Mouse (Mus musculus) mesoderm, embryonic 11.5 days (tissue): ENCODE measurements around the gene Smc6.

Experiments used
- DNase-seq: peaks from one replicate; pipeline ENCODE4 v3.0.0-alpha.2; 2012; ENCODE audit warnings: low read depth, low spot score

Gene Smc6

GRCm38 (mm10) chr12:11265382-11266281 lies at the start of gene Smc6, which contains the start of gene Gen1:
Smc6 (plus strand) TSS chr12:11265886.
Gen1 (minus strand) TSS chr12:11265801.
- peak; percentile 99 for DNase-seq

DNA sequence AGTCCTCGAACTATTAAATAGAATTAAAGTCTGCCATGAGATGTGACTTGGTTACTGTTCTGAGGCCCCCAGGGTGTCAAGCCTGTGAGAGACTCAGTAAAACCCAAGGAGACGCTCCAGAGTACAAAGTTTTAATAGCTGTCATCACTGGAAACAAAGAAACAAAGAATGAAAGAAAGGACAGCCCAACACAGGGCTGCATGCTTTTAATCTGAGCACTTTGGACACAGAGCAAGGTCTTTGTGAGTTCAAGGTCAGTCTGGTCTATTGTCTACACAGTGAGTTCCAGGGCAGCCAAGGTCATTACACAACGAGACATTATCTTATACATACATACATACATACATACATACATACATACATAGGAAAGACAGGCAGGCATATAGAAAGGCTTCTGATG lies 49.2 kb upstream of the Smc6 start:
- DNase-seq = no peak

DNA sequence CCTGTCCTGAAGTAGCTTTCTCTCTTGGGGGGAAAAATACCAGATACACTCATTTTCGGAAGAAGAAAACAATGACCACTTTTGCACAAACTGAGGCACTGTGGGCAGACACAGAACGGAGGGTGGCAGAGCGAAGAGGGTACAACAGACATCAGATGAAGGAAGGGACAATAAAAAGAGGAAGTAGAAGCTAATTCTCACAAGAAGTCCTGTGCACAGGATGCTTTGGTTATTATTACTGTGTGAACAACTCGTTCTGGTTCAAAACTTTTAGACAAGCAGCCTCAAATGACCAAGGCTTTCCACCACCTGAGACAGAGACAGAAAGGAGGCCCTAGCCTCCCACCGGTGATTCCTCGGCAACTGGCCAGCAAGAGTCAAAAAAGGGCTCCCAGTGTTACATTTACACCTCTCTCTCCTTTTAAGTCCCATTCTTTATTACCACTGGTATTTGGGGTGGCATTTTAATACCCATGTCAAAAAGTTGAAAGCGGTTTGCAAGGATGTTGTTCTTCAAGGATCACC lies 47.9 kb upstream of the Smc6 start:
- no peak for DNase-seq

- DNase-seq = peak; percentile 60
These were observed 44.0 kb upstream of the Smc6 start for GRCm38 (mm10) chr12:11221524-11222330.

- DNase-seq = no peak
These were observed 43.1 kb upstream of the Smc6 start for GRCm38 (mm10) chr12:11222566-11222965.

DNA sequence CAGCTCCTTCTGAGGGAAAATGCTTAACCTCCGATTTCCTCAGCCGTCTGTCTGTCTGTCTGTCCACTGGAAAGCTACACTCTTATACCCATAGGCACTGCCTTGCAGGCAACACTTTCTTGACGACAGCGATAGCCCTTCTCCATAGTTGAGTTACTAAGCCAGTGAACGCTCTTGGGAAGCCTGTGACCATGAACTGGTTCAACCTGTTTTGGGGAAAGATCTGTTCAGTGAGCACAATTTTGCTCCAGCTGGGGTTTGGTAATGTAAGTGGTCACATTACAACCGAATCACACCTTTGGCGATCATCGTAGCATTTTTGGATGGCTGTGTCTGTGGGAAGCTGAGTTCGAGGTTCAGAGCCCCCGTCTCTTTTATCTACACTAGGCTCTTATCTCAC lies 42.6 kb upstream of the Smc6 start:
- DNase-seq = no peak

DNA sequence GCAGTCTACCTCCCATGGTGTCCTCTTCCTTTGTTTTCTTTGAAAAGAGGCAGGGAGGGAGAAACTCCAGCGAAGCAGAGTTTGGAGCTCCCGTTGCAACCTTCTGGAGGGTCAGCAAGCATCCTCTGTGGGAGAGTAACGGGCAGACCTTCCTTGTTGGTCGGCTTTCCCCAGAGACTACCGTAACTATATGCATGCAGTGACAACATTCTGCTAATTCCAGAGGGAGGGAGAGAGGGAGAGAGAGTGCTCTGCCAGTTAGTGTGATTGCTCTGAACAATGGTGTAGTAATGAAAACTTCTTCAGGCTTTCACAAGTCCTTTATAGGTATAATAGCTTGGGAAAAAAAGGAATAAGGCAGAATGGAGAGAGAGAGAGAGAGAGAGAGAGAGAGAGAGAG lies 41.0 kb upstream of the Smc6 start:
- peak; percentile 12 for DNase-seq

DNA sequence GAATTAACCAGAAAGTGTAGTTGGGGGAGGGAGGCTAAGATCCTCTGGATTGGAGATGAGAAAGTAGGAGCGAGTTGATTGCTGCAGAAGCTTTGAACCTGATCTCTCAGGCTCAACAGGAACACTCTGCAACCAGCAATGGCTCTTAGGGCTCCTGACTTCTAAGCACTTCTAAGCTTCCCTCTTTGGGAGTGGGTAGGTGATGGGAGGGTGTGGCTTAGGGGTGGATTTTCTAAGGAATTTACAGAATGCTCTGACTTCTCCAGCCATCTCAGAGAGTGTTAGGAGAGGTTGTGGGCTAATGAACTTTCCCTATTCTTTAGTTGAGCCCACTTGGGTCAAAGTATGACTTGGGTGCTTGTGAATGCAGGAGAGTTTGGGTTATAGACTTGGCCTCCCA lies 39.6 kb upstream of the Smc6 start:
- DNase-seq = no peak

DNA sequence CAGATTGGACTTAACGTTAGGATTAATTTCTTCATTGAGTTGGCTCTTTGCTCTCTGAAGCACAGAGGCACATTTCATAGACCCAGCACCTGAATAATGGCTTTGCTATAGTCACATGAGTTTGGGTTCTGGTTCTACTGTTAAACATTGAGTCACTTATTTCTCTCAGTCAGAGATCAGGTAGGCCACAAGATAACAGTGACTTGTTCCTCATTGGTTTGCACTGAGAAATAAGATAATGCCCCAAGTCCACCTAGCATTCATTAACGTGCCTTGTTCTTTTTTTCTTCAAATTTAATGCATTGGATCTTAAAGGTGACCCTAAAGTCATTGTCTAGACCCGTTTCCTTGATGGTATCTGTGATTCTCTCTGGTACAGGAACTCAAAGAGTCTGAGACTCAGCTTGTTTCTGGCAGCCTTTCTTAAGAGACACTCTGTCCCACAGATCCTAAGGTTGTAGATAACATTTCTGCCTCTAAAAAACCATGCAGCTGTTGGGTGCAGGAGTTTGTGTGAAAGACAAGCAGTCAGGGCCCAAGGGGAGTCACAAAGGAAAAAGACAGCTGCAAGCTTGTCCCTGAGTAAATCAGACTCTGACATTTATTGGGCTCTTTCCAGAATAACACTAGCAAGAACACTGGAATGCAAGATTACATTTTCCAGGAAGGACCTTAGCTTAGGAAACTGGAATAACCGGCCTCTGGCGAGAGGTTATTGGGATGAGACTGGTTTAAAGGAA lies 39.0 kb upstream of the Smc6 start:
- DNase-seq = peak; percentile 14

DNA sequence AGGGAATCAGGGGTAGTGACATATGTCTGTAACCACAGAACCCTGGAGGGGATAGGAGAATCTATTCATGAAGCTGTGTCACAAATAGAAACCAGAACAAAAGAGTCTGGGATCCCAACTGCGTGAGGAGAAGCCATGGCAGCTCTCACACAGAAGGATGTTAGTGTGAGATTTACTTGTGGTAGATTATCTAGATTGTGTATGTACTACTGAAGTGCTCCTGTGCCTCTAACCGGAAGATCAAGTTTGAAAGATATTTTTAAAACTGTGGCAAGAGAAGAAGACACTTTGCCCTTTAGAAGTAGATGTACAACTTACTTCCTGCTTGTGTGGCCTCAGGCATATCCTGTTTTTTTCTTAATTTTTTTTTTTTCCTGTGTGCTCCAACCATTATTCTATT lies 35.4 kb upstream of the Smc6 start:
- no peak for DNase-seq

- DNase-seq = no peak
These were observed 29.7 kb upstream of the Smc6 start for GRCm38 (mm10) chr12:11235996-11236395.

GRCm38 (mm10) chr12:11247460-11247859 lies 18.2 kb upstream of the Smc6 start:
- no peak for DNase-seq

- no peak for DNase-seq
These were observed 15.4 kb upstream of the Smc6 start for GRCm38 (mm10) chr12:11250322-11250721.

DNA sequence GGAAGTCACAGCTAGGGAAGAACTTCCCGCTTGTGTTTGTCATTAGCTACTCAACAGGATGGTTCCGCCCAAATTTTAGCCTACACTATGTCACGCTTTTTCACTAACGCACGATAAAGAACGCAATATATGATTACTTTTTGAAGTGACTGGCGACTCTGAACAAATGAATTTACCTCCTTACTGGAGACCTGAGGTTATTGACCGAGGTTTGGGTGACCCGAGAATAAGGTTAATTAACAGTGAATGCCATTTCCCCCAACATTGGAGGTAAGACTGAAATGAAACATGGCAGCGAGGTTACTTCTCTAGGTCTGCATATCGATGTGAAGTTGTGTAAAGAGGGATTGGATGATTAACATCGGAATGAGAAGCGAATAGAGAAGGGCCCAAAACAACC lies 791 bp upstream of the Smc6 start:
- no peak for DNase-seq

GRCm38 (mm10) chr12:11266282-11266985 lies 748 bp downstream of the Smc6 start:
- peak; percentile 25 for DNase-seq

DNA sequence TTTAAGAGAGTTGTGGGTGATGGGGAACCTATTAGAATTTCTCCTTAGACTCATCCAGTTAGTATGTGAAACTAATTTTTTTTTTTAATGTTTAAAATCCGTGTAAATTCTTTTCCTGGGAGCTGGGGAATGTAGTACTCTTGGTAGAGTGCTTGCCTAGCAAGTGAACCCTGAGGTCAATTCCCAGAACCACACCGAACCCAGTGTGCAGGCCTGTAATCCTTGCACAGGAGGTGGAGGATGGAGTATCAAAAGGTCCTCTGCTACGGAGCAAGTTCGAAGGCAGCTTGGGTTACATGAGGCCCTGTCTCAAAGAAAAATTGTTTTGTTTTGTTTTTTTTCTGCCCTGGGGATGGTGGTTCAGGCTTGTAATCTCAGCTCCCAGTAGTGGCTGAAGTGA lies 1.3 kb downstream of the Smc6 start:
- DNase-seq = peak; percentile 15

GRCm38 (mm10) chr12:11272568-11272967 lies 6.9 kb downstream of the Smc6 start:
- no peak for DNase-seq

GRCm38 (mm10) chr12:11273185-11273584 lies 7.5 kb downstream of the Smc6 start:
- no peak for DNase-seq

DNA sequence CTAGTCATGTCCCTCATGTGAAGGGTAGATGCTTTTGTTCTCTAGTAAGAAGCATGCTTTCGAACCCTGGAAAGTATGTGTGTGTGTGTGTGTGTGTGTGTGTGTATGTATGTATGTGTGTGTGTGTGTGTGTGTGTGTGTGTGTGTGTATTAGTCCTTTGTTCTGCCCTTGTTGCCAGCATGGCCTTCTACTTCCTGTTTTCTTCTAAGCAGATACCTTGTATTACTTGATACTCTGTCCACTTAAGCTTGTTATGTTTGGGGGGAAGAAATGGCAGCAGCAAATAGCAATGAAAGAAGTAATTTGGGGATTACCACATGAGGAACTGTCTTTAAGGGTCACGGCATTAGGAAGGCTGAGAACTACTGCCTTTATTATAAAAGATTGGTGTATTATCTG lies 10.9 kb downstream of the Smc6 start:
- DNase-seq = no peak

GRCm38 (mm10) chr12:11277207-11277606 lies 11.5 kb downstream of the Smc6 start:
- no peak for DNase-seq

DNA sequence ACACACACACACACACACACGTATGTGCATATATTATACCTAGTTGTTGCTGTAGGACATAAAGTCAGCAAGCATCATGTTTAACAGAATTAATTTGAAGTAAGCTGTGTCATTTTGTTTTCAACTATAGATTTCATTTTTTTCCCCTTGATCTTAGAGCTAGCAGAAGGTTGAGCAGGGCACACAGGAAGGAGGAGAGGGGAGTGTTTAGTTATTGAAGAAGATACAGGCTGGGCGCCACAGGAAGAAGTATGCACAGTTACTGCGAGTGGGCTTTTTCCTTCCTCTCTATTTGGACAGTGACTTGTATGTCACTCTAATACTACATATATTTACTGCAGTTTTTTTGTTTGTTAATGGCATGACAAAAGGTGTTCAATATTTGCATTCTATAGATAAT lies 14.2 kb downstream of the Smc6 start:
- no peak for DNase-seq
